Mouse (Mus musculus) lung, embryonic 14.5 days (tissue): ENCODE data around the gene Dscaml1. TPM values are rescaled to one million over a fixed set of nuclear protein-coding genes. Genes with fewer than 3 reads are reported as not detected.
A peak's percentile ranks its signal among the peaks of the same experiment; 100 is the strongest.

Experiments
- ATAC-seq: fragments of 200-750 bp; cut with Nextera tagmentation; 2 replicates; pipeline ENCODE4 v1.8.0; 2017; ENCODE audit warnings: mild to moderate bottlenecking, moderate TSS enrichment, moderate library complexity; ENCODE audit not compliant: insufficient read depth
- DNase-seq: peaks from one replicate; pipeline ENCODE4 v3.0.0-alpha.2; 2015
- H3K27ac ChIP-seq: fragments of 300-500 bp; sonication (generic); 2 replicates; pipeline ENCODE4 v1.5.1; 2014; ENCODE audit warnings: low read depth, mild to moderate bottlenecking, moderate library complexity
- H3K27me3 ChIP-seq: fragments of 300-500 bp; sonication (generic); 2 replicates; pipeline ENCODE4 v1.6.1; 2014; ENCODE audit warnings: low read length, control low read depth; ENCODE audit not compliant: insufficient read depth
- H3K36me3 ChIP-seq: fragments of 300-500 bp; sonication (generic); 2 replicates; pipeline ENCODE4 v1.6.1; 2014; ENCODE audit warnings: control low read depth; ENCODE audit not compliant: insufficient read depth
- H3K4me1 ChIP-seq: fragments of 300-500 bp; sonication (generic); 2 replicates; pipeline ENCODE4 v1.6.1; 2014; ENCODE audit warnings: antibody characterized with exemption, control low read depth; ENCODE audit not compliant: insufficient read depth
- H3K4me2 ChIP-seq: fragments of 300-500 bp; sonication (generic); 2 replicates; pipeline ENCODE4 v1.6.1; 2014; ENCODE audit warnings: mild to moderate bottlenecking
- H3K4me3 ChIP-seq: fragments of 300-500 bp; sonication (generic); 2 replicates; pipeline ENCODE4 v1.5.1; 2014; ENCODE audit warnings: low read depth, low read length
- H3K9ac ChIP-seq: fragments of 300-500 bp; sonication (generic); 2 replicates; pipeline ENCODE4 v1.6.1; 2014
- H3K9me3 ChIP-seq: fragments of 300-500 bp; sonication (generic); 2 replicates; pipeline ENCODE4 v1.6.1; 2016; ENCODE audit warnings: low read depth, low read length, control low read depth
- CTCF ChIP-seq: IDR thresholded peaks from 2 replicates; pipeline ENCODE4 v1.5.1; 2016; ENCODE audit warnings: antibody characterized with exemption, low read depth
- WGBS: fragments of 180-500 bp; shearing (Covaris S2); extraction: QIAGEN DNeasy Blood & Tissue Kit; methylation state at CpG from one replicate; pipeline ENCODE4 v1.1.7; 2014; 5-methylcytosine and 5-hydroxymethylcytosine counted together
- polyA plus RNA-seq: library from polyadenylated mRNA; unstranded; fragments of >200 nt; fragmentation: Nextera tagmentation; extraction: Ambion mirVana; gene quantifications from 2 replicates; pipeline ENCODE4 v1.2.1, GENCODE M21; 2014

The Dscaml1 gene
- polyA plus RNA-seq, 1 experiment from 2014 or later = 0.05 TPM

DNA sequence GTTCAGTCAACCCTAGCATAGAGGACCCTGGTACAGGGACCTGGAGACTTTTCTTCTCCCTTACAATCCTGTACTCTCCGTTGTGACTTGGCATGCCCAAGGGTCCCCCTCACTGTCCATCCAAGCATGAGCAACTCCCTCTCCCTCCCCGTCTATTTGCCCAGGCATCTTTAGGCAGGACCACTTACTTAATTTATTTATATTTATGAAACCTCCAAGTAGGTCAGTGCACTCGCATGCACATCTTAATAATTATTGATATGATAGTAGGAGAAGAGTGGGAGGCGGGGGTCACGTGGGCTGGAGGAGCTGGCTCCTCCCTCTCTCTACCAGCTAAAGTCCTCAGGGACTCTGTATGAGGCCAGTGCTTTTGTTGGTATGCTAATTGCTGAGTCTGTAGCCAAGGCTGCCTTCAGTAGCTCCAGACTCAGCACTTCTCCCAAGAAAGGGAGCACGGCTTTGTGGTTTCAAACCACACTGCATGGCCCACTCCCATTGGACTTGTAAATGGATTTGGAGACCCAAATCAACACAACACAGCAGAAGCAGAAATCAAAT lies 199.5 kb downstream of the Dscaml1 start:
- no peak for TF ChIP-seq CTCF
- 57% methylated on average over 6 of the region's 6 CpGs for WGBS
- Histone ChIP-seq H3K27ac (no peak overlapping the region), H3K36me3 (no peaks in the 10 kb centered on the region), H3K4me2 (no peak overlapping the region), H3K9me3 (no peaks in the 10 kb centered on the region), H3K9ac (no peak overlapping the region), H3K27me3 (no peaks in the 10 kb centered on the region), H3K4me3 (no peak overlapping the region), H3K4me1 (no peaks in the 10 kb centered on the region)
- no peak for DNase-seq
- no peak for ATAC-seq

DNA sequence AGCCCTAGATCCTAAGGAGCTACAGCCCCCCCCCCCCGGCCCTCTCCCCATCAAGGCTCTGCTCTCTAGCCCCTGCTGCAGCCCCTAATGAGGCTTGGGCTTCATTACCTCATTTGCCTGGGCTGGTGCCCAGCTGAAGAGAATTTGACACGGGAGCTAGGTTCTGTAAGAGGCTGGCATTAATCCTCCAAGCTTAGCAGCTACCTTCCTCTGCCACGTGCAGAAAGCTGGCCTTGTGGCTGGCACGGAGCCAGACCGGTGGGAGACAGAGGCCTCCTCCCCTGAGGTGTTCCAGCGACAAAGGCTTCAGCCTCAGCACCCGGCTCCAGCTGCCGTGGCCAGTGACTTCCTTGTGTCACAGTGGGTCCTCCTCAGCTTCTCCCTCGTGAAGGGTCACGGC lies 206.1 kb downstream of the Dscaml1 start:
- H3K27ac ChIP-seq = no peak overlapping the region
- H3K4me1 ChIP-seq = 0 out of 2 replicates have a peak, but pooled peaks cover 7% of the 10 kb centered on the region
- no peak overlapping the region for H3K4me2 ChIP-seq
- no peak overlapping the region for H3K4me3 ChIP-seq
- no peak overlapping the region for H3K9ac ChIP-seq
- TF ChIP-seq CTCF = no peak
- no peaks in the 10 kb centered on the region for H3K36me3 ChIP-seq
- DNase-seq (peak; percentile 63), ATAC-seq (0 out of 2 replicates have a peak, but pooled peaks have one; percentile 35)
- 32% methylated on average over 10 of the region's 10 CpGs for WGBS
- H3K27me3 ChIP-seq = no peaks in the 10 kb centered on the region
- H3K9me3 ChIP-seq = no peaks in the 10 kb centered on the region

GRCm38 (mm10) chr9:45633036-45633435 lies 206.6 kb downstream of the Dscaml1 start:
- Histone ChIP-seq H3K4me1 (0 out of 2 replicates have a peak, but pooled peaks cover 7% of the 10 kb centered on the region), H3K4me3 (no peak overlapping the region), H3K9ac (no peak overlapping the region), H3K27me3 (no peaks in the 10 kb centered on the region), H3K36me3 (no peaks in the 10 kb centered on the region), H3K27ac (no peak overlapping the region), H3K9me3 (no peaks in the 10 kb centered on the region), H3K4me2 (no peak overlapping the region)
- 29% methylated on average over 2 of the region's 2 CpGs for WGBS
- DNase-seq = peak; percentile 81
- no peak; the same call in 1 of the 2 replicates for ATAC-seq
- TF ChIP-seq CTCF = no peak

GRCm38 (mm10) chr9:45634978-45635377 lies 208.6 kb downstream of the Dscaml1 start:
- Histone ChIP-seq H3K9me3 (no peaks in the 10 kb centered on the region), H3K27ac (no peak overlapping the region), H3K4me2 (no peak overlapping the region), H3K4me1 (0 out of 2 replicates have a peak, but pooled peaks cover 7% of the 10 kb centered on the region), H3K27me3 (no peaks in the 10 kb centered on the region), H3K9ac (no peak overlapping the region), H3K4me3 (no peak overlapping the region), H3K36me3 (no peaks in the 10 kb centered on the region)
- WGBS = 66% methylated on average over 4 of the region's 4 CpGs
- ATAC-seq = no peak
- no peak for DNase-seq
- no peak for TF ChIP-seq CTCF

- Histone ChIP-seq H3K27me3 (no peaks in the 10 kb centered on the region), H3K27ac (no peak overlapping the region), H3K4me1 (0 out of 2 replicates have a peak, but pooled peaks cover 7% of the 10 kb centered on the region), H3K4me3 (no peak overlapping the region), H3K36me3 (no peaks in the 10 kb centered on the region), H3K9me3 (no peaks in the 10 kb centered on the region), H3K4me2 (no peak overlapping the region), H3K9ac (no peak overlapping the region)
- ATAC-seq (no peak), DNase-seq (no peak)
- 22% methylated on average over 1 of the region's 1 CpGs for WGBS
- TF ChIP-seq CTCF = no peak
Measured at GRCm38 (mm10) chr9:45637346-45637745, 210.9 kb downstream of the Dscaml1 start.

- H3K4me1 ChIP-seq = no peaks in the 10 kb centered on the region
- no peak for TF ChIP-seq CTCF
- DNase-seq (no peak), ATAC-seq (no peak)
- WGBS = 66% methylated on average over 6 of the region's 6 CpGs
- no peaks in the 10 kb centered on the region for H3K9me3 ChIP-seq
- H3K9ac ChIP-seq = no peak overlapping the region
- no peaks in the 10 kb centered on the region for H3K27me3 ChIP-seq
- H3K4me3 ChIP-seq = no peak overlapping the region
- H3K4me2 ChIP-seq = no peak overlapping the region
- H3K27ac ChIP-seq = no peak overlapping the region
- H3K36me3 ChIP-seq = no peaks in the 10 kb centered on the region
Measured at GRCm38 (mm10) chr9:45638184-45638917, 211.9 kb downstream of the Dscaml1 start.

- Histone ChIP-seq H3K9ac (no peak overlapping the region), H3K9me3 (no peaks in the 10 kb centered on the region), H3K4me1 (no peaks in the 10 kb centered on the region), H3K4me2 (no peak overlapping the region), H3K27ac (no peak overlapping the region), H3K36me3 (no peaks in the 10 kb centered on the region), H3K4me3 (no peak overlapping the region), H3K27me3 (no peaks in the 10 kb centered on the region)
- WGBS = 68% methylated on average over 6 of the region's 6 CpGs
- ATAC-seq = no peak
- TF ChIP-seq CTCF = no peak
- DNase-seq = no peak
Measured at GRCm38 (mm10) chr9:45644833-45645388, 218.5 kb downstream of the Dscaml1 start.
